Mouse (Mus musculus) right cerebral cortex, adult 2 months (tissue): Measurements from ENCODE around the gene Gm6337.
"Not testable (repeated sequence)": the region's sequence is repeated elsewhere in the genome, so short reads cannot be mapped to it uniquely, and the experiment has no call there.

Experiments used
- DNase-seq, 2 experiments: peaks; one replicate each; pipeline ENCODE4 v3.0.0; 2021 to 2022; ENCODE audit warnings: low spot score in 2 of 2

Gm6337 gene

GRCm38 (mm10) chr14:6058167-6058566 lies at the start of gene Gm6337:
Gene Gm6337 (minus strand): TSS chr14:6058267.
- not testable (repeated sequence) for DNase-seq

DNA sequence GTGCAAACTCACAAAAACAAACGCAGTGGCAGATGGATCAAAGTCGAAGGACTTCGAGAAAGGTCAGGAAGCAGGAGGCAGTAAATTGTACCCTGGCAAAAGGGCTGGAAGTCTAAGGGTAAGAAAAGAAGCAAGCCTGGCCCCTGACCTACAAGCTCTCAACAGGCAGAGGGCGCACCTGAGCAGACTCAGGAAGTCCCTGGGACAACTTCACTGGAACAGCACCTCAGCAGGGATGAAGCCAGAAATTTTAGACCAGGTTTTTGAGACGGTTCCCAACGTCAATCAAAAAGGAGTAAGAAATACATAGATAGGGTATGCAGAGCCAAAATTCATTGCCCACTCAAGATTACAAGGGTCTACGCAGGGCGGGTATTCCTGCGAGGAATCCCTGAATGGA lies 49.4 kb upstream of the Gm6337 start:
- DNase-seq, result peak in 1 of 2 experiments; percentile 3

DNA sequence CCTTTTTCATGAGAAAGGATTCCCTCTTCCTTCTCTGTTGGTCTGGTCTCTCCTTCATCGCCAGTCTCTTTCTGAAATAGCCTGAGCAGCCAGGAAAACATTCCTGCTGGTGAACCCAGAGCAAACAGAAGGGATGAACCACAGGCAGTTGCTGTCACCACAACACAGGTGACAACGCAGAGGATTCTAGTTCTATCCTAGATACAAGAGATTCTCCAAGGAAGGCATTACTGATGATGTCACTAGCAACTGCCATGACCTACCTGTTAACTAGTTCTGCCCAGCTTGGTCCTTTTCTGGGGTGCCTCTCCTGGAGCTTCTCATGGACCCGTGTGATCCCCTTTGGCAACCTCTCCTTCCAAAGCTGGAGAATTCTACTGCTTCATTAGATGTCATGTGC lies 35.8 kb upstream of the Gm6337 start, which contains the start of gene Gm8206:
Gene Gm8206, minus strand, starts transcription at position 101 of the 400 bp plus-strand sequence.
- DNase-seq, result not testable (repeated sequence)
